Mouse (Mus musculus): ENCODE data around the gene Atg3.

Gene Atg3

GRCm38 (mm10) chr16:45204859-45205670 lies 46.5 kb downstream of the Atg3 start:
- DNase-seq (ENCODE audit: low spot score in 2 of 2), result no peak

DNA sequence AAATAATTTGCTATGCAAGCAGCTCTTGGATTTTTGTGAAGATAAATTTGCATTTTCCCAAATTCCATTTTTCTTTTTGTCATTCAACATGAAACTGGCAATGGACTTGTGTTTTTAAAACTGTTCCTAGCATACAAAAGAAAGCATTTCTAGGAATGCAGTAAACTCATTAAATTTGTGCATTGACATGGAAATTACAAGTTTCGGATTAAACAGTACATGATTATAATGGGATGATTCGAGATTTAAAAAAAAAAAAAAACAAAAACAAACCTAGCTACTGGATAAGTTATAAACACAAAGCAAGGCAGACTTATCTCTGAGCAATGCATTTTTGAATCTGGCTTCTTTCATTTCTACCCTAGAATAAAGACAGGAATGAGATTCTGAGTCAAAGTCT lies 63.4 kb downstream of the Atg3 start:
- no peak for DNase-seq (ENCODE audit: low spot score in 2 of 2)

DNA sequence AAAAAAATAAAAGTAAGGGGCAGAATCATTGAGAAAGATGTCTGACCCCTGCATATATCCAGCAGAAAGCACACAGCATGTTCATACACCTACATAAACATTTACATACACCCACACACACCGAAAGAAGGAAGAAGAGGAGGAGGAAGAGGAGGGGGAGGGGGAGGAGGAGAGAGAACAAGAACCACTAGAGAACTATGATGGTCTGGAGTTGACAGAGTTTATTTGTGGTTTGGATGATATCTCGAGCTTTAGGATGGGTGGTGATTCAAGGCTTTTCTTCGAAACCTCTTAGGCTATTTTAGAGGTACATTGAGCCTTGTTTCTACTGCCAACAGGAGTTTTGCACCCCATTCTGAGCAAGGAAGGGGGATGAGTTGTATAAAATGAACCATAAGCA lies 64.2 kb downstream of the Atg3 start:
- no peak for DNase-seq (ENCODE audit: low spot score in 2 of 2)

GRCm38 (mm10) chr16:45223648-45224388 lies 65.2 kb downstream of the Atg3 start, which contains the start of gene Btla:
TSS of gene Btla (plus strand) at chr16:45224315.
- DNase-seq (ENCODE audit: low spot score in 2 of 2), result peak in 1 of 2 experiments; percentile 44

DNA sequence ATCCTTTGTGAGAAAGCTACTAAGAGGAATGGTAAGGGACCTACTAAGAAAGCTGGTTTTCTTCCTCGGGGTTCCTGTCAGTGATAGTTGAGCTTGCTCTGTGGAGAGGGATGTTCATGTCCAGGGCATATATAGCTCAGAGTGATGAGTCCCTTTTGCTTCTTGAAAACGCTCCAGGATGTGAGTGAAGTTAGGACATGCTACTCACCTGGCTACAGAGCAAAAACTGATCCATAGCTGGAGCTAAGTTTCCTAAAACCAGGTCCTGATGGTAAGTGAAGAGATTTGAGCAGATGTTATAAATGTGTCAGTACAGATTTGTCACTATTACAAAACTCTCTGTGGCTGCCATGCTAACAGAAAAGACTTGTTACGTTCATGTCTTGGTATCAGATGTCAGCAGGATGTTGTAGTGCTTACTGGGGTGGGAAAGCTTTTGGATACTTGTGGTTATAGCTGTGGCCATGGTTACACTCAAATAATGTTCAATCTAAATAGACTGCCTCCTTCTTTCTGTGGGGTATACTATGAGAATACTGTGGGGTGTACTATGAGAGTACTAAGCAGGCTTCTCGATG lies 65.9 kb downstream of the Atg3 start:
- peak in 1 of 2 experiments; percentile 23 for DNase-seq (ENCODE audit: low spot score in 2 of 2)

DNA sequence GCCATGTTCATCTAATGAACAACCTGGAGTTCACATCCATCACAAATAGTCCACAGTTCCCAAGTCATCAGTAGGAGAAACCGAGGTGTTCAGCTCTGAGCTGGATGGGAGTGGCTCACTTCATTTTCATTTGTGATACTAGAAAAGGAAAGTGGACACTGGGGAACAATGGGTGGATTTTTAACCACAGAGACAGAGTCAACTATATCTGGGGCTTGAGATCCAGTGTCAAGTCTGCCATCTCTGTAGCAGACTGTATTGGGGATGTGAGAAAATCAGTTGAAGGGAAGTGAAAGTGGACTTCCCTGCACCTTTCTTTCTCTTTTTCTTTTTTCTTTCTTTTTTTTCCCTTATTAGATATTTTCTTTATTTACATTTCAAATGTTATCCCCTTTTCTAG lies 68.4 kb downstream of the Atg3 start:
- DNase-seq (ENCODE audit: low spot score in 2 of 2), result peak in 1 of 2 experiments; percentile 19

DNA sequence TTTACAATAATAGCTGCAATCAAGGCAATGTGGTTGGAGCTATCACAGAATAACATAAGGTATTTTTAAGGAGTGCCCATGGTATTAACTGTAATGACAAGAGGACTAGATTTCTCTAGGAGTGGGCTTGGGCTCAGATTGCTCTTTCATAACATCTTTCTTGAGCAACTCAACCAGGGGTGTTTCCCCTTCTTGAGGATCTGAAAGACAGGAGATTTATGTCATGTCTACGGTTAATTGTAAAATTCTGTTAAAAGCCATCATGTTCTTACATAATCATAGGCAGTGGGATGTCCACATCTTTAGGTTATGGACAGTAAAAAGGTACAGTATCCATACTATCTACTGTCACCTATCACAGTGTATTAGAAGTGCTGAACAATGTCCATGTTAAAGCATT lies 72.7 kb downstream of the Atg3 start:
- no peak for DNase-seq (ENCODE audit: low spot score in 2 of 2)

DNA sequence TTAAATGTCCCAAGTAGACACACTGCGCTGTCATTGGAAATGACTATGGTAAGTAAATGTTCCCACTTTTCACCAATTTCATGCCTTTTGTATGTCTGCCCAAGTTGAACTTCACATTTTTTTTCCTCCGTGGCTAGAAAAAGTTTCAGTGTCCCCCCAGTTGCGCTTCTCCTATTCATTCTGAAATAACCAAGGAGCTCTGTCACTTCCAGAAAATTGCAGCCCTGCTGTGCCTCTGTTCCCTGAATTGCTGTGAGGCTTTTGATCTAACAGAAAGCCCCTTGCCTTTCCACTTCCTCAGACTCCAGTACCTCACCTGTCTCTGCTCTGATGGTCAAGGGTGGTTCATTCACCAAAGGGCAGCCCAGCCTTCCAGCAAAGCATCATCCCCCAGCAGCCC lies 74.4 kb downstream of the Atg3 start:
- DNase-seq (ENCODE audit: low spot score in 2 of 2), result no peak
